Mouse (Mus musculus): ENCODE results near the gene Gpr61.

Gene Gpr61

GRCm38 (mm10) chr3:108178756-108179715, 24.4 kb upstream of the Gpr61 start:
- DNase-seq (ENCODE audit: low read depth), result no peak

- no peak for DNase-seq (ENCODE audit: low read depth)
Measured at GRCm38 (mm10) chr3:108174672-108175531, 20.2 kb upstream of the Gpr61 start.

- DNase-seq (ENCODE audit: low read depth), result no peak
Measured at GRCm38 (mm10) chr3:108169199-108169598, 14.5 kb upstream of the Gpr61 start.

GRCm38 (mm10) chr3:108167499-108167898, 12.8 kb upstream of the Gpr61 start:
- DNase-seq (ENCODE audit: low read depth), result no peak

GRCm38 (mm10) chr3:108166486-108167211, 12.0 kb upstream of the Gpr61 start:
- DNase-seq (ENCODE audit: low read depth), result no peak

- no peak for DNase-seq (ENCODE audit: low read depth)
Measured at GRCm38 (mm10) chr3:108165532-108166315, 11.0 kb upstream of the Gpr61 start.

GRCm38 (mm10) chr3:108164807-108165206, 10.1 kb upstream of the Gpr61 start:
- DNase-seq (ENCODE audit: low read depth), result peak; percentile 54

- DNase-seq (ENCODE audit: low read depth), result no peak
Measured at GRCm38 (mm10) chr3:108164091-108164490, 9.4 kb upstream of the Gpr61 start.

GRCm38 (mm10) chr3:108158383-108159037, 3.8 kb upstream of the Gpr61 start:
- DNase-seq (ENCODE audit: low read depth), result no peak

- no peak for DNase-seq (ENCODE audit: low read depth)
Measured at GRCm38 (mm10) chr3:108152290-108152689, 2.4 kb downstream of the Gpr61 start.

GRCm38 (mm10) chr3:108147386-108148235, 7.1 kb downstream of the Gpr61 start:
- peak; percentile 92 for DNase-seq (ENCODE audit: low read depth)

- no peak for DNase-seq (ENCODE audit: low read depth)
Measured at GRCm38 (mm10) chr3:108146671-108147070, 8.0 kb downstream of the Gpr61 start.

GRCm38 (mm10) chr3:108145534-108146445, 8.9 kb downstream of the Gpr61 start, which contains the start of gene Gnai3:
Gene Gnai3, minus strand, starts transcription at chr3:108146146.
- peak; percentile 91 for DNase-seq (ENCODE audit: low read depth)

GRCm38 (mm10) chr3:108140786-108141185, 13.9 kb downstream of the Gpr61 start:
- no peak for DNase-seq (ENCODE audit: low read depth)

- DNase-seq (ENCODE audit: low read depth), result no peak
Measured at GRCm38 (mm10) chr3:108139113-108139512, 15.6 kb downstream of the Gpr61 start.

- no peak for DNase-seq (ENCODE audit: low read depth)
Measured at GRCm38 (mm10) chr3:108134701-108135100, 20.0 kb downstream of the Gpr61 start.

- no peak for DNase-seq (ENCODE audit: low read depth)
Measured at GRCm38 (mm10) chr3:108132484-108132883, 22.2 kb downstream of the Gpr61 start.

- DNase-seq (ENCODE audit: low read depth), result no peak
Measured at GRCm38 (mm10) chr3:108131821-108132220, 22.9 kb downstream of the Gpr61 start.

GRCm38 (mm10) chr3:108131216-108131615, 23.5 kb downstream of the Gpr61 start:
- DNase-seq (ENCODE audit: low read depth), result no peak

Data from c-Kit-positive CD71-positive TER-119-negative erythroid progenitor cells, embryonic 14.5 days (primary cell).